Mouse (Mus musculus) megakaryocyte progenitor cell, adult 5-6 weeks (primary cell): ENCODE data around the gene Ccl28. TPM values are rescaled to one million over a fixed set of nuclear protein-coding genes. Genes with fewer than 3 reads are reported as not detected.
A peak's percentile ranks its signal among the peaks of the same experiment; 100 is the strongest.
"Not testable (repeated sequence)": the region's sequence is repeated elsewhere in the genome, so short reads cannot be mapped to it uniquely, and the experiment has no call there.

Source experiments
- ATAC-seq: replicated peaks from 2 replicates; pipeline ENCODE4 v1.8.0; 2016; ENCODE audit warnings: mild to moderate bottlenecking, moderate TSS enrichment, inconsistent platforms; ENCODE audit not compliant: poor library complexity
- total RNA-seq, 2 experiments: library from RNA; stranded (forward) in 1 of 2; stranded (reverse) in 1 of 2; fragments of 157-497, 149-512 nt in 1 of 2; fragments of 200-1000 nt in 1 of 2; gene quantifications; 2 replicates each; pipeline versions ENCODE4 v1.2.3 to v1.2.4; 2015 to 2017

Ccl28 gene
- total RNA-seq, 2 experiments from 2014 or later = 0.12 to 0.67 TPM

DNA sequence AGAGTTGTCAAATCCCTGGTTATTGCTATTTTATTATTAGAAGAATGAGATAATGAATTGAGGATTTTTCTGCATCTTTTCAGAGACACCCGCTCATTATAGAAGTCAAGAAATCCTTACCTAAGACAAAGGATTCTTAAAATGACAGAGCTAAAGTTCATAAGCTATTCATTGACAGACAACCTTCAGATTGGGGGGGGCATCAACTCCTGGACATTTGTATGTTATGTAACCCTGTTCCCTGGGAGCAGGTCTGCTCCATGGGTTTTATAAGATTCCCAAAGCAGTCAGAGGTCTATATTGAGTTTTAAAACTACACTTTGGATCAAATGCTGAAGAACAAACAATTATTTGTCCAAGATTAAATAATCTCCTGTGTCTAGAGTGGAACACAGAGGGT lies 22.9 kb downstream of the Ccl28 start:
- ATAC-seq = no peak

DNA sequence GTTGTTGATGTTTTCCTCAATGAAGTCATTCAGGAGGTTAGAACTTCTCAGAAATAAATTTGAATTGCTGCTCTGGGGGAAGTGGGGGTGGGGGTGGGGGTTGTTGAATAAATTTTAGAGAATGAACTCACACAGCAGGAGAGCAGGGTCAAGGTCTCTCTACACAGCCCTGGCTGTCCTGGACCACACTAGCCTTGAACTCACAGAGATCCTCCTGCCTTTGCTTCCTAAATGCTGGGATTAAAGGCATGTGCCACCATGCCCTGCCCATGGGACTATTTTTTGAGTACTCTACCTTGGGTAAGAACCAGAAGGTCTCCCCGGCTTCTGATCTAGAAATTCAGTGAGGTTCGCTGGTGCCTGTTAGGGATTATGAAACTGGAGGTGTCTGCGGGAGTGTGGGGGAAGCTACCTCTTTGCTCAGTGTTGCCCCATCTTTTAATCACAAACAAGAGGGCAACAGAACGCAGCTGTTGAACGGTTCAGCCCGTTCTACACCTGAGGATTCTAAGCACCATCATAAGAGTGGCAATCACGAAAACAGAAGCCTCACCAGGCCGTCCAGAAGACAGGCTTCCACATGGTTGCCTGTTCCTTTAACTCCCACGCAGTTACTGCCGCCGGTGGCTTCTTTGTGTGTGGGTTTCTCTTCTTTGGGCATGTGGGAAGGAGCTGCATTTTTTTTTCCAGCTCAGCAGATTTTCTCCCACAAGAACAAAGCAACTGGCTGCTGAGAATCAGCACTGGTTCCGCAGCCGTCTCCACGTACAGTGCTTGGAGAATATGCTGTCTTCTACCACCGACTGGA lies 25.5 kb downstream of the Ccl28 start:
- ATAC-seq = no peak

DNA sequence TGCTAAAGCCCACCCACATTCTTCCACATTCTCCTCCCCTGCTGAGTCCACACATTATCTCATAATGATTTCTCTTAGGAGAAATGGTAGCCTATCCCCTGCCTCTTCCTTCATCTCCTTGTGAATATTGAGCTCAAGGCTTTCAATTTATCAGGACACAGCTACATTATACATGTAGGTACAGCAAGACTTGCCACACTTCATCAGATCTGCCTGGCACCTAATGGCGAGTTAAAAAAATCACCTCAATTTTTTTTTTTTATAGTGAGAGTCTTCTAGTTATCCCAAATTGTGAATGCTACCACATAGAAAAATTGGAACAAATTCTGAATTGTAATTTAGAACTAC lies 26.1 kb downstream of the Ccl28 start:
- ATAC-seq = no peak

DNA sequence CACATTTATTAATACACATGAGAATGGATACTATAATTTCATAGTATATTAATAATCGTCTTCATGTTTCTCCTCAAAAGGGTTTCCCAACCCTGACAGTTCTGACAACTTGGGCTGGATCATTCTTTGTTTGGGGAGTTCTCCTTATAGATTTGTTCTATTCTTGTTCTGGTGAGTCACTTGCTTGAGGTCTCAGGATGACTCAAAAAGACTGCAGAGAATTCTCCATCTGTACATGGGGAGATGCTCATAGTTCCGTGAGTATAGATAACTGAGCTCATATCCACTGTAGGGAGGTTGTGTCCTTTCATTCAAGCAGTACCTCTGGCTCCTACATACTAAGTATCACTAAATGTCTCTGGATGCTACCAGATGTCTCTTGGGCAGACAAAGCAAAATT lies 31.1 kb downstream of the Ccl28 start:
- ATAC-seq = no peak

DNA sequence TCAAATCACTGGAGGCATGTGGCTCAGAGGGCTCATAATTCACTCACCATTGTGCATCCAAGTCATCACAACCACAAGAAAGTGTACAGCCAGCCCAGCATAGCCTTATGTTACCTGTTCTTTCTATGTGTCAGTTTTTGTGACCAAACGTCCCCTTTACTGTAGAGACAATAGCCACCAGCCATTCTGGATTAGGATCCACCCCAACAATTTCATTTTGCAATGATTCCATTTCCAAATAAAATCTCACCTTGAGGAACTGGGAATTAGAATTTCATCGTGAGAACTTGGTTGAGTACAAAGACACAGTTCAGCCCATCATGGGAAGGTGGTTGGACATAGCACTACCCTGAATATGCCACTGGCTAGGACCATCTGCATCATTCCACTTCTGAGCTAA lies 32.6 kb downstream of the Ccl28 start:
- ATAC-seq = no peak

DNA sequence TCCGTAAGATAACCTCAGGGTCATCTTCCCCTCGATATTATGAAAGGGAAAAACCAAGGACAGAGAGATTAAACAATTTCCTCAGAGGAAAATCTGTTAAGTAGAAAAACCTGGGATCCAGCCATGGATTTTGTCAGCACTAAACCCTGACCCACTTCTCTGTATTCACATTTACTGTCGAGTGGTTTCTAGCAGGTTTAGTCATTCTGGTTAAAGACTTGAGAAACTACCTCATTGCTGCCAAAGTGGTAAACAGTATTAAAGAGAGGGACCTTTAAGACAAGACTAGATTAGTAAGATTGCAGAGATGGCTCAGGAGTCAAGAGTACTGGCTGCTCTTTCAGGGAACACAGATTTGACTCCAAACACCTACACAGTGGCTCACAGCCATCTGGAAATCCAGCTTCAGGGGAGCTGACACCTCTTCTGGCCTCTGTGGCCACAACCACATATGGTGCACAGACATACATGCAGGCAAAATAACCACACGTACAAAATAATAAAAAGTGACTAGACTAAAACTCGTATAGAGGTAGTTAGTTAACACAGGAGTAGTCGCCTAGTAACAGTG lies 33.3 kb downstream of the Ccl28 start:
- ATAC-seq = no peak

DNA sequence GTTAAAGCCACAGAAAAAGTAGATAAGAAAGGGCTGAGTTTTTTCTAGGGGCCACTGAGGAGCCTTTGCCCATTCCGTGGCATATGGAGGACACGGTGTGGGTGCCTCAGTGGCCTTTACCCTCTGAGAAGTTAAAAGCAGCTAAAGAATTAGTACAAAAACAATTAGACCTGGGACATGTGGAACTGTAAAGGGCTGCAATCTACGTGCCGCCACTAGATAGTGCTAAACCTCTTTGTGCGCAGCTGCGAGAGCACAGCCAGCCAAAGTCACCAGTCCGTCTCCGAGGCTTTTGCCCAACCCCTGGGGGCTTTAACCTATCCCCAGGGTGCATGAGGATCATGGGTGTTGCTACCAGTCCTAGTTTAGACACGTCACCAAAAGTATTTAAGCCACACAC lies 37.8 kb downstream of the Ccl28 start:
- ATAC-seq = not testable (repeated sequence)

DNA sequence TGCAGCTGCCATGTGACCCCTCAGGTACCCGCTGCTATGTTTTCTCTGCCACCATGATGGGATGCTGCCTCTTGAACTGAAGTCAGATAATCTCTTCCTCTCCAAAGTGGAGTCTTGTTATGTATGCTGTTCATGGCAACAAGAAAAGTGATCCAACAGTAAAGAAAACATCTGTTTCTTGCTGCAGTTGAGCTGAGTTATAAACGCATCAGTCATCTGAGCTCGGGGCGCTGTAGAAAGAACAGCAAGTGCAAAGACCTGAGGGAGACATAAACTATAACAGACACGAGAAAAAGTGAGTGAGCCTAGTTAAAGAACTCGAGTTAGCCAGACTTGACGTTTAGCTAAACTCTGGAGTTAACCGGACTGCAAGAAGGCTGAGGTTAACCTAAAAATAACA lies 55.2 kb downstream of the Ccl28 start:
- no peak for ATAC-seq

DNA sequence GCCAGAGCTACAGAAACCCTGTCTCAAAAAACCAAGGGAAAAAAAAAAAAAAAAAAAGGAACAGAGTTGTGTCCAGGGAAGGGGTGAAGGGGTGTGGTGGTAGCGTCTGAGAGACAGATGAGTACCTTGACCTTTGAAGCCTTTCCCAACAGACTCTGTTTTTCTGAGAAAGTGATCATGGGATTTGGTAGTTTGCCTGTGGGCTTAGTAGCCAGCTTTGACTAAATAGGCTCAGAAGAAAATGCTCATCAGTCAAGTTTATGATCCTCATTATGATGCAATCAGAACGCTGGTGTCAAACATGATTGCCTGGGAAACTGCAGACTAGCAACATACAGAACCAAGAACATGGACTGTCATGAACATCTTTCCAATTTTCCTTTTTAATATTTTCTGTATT lies 56.1 kb downstream of the Ccl28 start:
- no peak for ATAC-seq

DNA sequence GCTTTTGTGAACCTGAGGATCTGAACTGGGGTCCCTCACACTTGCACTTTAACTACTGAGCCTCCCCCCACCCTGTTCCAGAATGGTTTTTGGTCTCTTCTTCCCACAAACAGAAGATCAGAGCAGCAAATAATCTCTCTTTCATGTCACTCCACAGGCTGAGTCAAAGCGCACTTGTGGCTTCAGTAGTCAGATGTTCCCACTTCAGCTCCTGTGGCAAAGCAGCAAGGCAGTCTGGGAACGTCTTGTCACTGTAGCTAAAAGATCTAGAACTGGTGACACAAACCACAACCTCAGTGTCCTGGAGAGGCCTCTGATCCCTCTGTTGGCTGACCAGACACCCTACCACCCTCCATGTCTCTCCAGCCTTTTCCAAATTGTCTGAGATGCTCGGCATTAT lies 57.5 kb downstream of the Ccl28 start:
- no peak for ATAC-seq

DNA sequence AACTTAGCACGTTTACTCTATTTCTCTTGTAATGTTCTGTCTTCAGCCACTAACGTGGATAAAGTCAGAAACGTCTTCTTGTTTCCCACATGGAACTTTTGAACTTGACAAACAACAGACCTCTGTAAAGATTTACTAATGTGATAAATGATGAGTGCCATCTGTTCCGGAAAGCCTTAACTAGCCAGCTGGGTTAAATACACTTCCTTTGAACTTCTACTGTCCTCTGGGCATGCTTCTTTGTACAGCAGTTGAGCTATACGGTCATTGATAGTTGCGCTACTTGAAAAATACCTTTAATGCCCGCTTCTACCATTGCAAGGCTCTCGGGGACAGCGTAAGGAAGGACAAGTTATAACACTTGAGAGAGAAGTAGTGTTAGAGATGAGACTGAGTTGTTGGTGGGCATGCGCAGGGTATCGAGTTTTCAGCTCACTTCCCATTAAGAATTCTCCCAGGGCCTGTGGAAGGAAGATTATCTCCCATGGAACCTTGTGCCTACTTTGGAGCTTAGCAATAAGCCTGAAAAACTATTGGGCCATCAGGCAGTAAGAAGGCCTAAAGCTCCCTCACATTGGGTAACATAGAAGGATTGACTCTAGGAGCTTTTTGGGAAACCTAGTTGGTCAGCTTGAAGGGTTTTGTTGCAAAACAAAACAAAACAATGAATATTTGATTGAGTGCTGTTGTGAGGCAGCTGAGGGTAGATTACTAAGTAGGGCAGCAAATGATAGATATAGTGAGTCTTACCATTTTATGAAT lies 61.0 kb downstream of the Ccl28 start:
- ATAC-seq = no peak

DNA sequence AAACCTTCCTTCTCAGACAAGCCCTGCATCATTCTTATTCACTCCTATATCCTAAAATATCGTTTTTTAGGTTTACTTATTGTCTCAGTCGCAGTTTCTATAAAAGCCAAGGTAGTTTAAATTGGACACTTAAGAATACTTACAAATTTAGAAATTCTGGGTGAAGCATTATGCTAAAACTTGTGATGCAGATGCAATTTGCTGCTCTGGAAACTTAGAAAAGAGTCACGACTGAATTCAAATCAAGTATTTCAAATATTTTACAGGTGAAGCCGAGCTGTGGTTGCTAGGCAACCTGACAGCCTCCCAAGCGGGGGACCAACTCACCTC lies 66.1 kb downstream of the Ccl28 start:
- no peak for ATAC-seq

DNA sequence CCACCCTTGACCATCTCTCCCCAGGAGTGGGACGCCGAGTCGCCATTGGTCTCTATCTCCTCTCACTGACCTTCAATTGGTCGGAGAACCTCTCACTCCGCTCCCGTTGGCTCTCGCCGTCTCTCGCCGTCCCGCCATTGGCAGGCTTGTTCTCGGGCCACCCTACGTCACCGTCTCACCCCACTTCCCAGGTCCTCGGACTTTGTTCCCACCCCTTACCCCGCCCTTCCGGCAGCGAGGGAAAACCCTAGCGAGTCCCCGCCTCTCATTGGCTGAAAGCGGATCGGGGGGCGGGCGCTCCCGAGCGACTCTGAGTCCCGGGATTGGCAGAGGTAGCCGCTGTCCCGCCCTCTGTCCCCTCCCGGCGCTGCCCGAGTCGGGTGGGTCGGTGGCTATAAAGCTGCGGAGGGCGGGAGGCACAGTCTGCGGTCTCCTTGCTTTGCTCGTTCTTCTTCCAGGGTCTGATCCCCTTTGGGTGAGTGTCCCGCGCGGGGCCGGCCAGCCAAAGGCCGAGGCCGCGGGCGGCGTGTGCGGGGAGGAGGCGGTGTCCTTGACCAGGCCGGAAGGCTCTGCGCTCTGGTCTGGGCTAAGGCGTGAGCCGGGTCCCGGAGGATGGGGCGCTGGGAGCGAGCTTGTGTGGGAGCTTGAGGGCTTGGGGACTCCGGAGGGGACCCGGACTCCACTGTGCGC lies 66.6 kb downstream of the Ccl28 start, which contains the start of gene Hmgcs1:
Gene Hmgcs1, plus strand, starts transcription at position 341 of the 690 bp plus-strand sequence.
- peak; percentile 96 for ATAC-seq

DNA sequence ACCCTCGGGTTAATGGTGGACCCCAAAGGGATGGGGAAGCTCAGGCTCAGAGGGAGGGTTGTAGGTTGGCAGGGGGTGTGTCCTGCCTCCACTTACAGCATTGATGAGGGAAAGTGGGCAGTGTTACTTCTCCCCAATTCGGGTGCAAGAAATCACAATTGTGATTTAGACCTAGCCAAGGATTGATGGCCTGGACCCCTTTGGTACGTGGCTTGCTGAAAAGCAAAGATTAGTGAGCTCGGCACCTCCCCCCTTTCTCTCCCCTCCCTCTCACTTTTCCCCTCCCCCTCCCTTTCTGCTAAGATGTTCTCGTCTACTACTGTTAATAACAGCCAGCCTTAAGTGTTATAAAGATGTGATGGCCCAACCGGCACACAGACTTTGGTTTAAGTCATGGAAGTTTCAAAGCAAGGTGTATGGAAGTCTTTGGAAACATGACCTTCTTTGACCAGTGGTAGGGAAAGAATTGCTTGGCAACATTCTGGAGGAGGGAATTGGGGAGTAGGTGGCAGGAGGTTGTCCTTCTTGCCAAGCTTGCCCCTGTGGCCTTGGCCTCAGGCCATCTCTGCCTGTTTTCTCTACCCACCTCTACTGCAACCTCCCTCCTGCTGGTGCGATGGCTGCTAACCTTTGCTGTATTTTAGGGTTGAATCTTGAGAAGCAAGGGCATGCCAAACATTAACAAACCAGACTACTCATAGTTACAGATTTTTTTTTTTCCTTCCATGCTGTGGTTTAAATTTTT lies 67.4 kb downstream of the Ccl28 start:
- ATAC-seq = peak; percentile 9

DNA sequence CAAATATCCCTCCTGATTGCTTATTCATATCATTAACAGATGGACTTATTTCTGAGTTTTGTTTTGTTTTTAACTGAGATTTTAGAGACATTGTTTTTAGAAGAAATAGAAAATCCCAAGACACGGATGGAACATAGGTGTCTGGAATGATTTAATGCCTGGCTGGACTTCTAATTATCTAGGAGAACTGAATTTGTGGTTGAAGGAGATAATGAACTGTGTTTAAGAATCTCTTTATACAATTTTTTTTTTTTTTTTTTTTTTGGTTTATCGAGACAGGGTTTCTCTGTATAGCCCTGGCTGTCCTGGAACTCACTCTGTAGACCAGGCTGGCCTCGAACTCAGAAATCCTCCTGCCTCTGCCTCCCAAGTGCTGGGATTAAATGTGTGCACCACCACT lies 68.3 kb downstream of the Ccl28 start:
- not testable (repeated sequence) for ATAC-seq

DNA sequence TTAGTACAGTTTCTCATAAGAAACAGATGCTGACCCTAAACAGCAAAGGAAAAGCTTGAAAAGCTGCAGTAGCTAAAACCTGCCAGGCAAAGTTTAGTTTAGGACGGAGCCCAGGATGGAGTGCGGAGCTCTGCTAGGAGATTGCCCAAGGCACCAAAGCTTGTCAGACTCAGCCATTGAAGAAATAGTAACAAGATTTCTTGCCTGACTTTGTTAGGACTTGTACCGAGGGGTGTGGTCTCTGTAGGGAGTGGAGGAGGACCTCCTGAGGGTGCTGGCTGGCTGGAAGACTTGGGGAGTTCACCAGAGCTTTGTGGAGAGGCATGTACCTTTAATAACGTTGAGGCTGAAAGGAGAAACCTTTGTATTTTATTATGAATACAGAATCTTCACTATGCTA lies 72.1 kb downstream of the Ccl28 start:
- ATAC-seq = no peak

DNA sequence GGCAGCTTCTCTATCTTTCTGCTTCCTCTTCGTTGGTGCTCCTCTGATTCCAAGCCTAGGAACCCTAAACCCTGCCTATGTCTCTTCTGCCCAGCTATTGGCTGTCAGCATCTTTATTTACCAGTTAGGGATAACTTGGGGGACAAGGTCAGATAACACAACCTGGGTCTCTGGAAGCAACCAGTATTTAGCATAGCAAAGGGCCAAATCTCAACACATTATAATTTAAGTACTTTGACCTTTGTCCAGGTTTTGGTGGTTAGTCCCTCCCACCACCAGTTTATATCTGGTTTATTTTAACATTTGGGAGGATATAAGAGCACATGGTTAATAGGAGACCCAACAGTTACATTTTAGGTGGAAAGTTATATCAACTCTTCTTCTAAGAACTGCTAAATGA lies 72.9 kb downstream of the Ccl28 start:
- no peak for ATAC-seq

DNA sequence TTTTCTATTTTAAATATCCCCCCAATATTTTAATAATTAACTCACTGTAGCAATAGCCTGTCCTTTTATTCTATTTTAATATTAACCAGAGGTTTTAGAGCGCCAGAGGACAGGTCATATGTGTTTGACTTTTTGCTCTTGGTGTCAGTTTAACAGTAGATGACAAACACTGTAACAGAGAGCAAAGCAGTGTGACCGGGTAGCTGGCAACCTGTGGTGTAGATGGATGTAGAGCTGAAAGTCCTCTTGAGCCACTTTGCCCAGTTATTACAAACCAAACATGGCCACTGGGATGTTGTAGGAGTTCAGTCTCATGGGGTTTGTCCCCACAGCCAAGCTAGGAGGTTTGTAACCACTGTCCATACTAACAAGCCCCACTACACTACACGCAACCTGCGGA lies 74.8 kb downstream of the Ccl28 start:
- ATAC-seq = no peak
